Mouse (Mus musculus): ENCODE measurements around the gene Prr14l.
"Not testable (repeated sequence)": the region's sequence is repeated elsewhere in the genome, so short reads cannot be mapped to it uniquely, and the experiment has no call there.

Gene Prr14l

DNA sequence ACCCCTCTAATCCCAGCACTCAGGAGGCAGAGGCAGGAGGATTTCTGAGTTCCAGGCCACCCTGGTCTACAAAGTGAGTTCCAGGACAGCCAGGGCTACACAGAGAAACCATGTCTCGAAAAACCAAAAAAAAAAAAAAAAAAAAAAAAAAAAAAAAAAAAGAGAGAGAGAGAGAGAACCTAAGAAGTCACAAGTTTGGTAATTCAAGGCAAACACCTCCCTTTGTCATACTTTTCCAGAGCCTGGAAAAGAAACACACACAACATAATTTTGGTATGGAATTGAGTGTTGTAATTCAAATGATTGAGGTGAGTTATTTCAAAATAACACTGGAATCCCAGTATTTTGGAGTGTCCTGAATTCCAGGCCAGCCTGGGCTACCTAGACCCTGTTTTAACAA is 67.6 kb downstream of the Prr14l start:
- ATAC-seq (ENCODE audit: low TSS enrichment): not testable (repeated sequence)

DNA sequence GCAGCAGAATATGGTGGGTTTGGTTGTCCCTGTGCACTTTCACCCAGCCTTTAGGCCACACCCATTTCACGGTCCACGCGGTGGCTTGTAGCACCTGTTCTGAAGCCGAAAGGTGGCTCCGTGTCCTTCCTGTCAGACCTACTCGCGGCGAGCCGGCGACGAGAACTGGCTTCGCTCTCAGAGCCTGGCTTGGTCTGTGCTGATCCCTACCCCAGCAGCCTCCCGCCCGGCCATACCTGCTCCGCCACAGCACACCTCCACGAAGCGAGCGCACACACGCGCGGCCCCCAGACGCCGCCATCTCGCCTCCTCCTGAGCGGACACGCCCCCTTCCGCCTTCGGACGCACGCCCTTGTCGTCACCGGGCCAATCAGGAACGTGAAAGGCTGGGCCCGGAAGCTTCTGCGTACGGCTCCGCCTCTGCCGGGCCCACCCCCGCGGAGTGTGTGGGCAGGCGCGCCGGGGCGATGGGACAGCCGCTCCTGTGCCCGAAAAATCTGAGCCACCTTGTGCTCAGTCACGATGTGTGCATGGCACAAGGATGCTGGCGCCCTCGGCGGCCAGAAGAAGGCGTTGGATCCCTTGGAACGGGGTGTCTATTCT is 68.6 kb downstream of the Prr14l start, which contains the start of gene Pisd:
Gene Pisd, minus strand, starts transcription at position 334 of the 603 bp plus-strand sequence.
- peak; percentile 97 for ATAC-seq (ENCODE audit: low TSS enrichment)

DNA sequence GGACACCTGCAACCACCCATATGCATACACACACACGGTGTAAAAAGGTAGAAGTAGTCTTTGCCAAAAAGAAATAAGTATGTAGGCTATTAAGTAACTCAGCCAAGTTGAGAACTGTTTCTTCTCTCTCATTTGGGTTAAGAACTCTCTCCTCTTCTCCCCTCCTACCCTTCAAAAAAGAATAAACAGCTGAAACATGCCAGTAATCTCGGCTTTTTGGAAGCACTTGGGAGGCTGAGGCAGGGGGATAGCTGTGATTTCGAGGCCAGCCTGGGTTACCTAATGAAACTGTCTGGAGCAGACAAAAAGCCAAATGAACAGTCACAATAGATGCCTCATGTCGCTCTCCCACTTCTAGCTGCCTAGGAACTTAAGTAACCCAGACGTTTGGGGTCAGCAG is 69.3 kb downstream of the Prr14l start:
- ATAC-seq (ENCODE audit: low TSS enrichment): no peak; the same call in 1 of the 2 replicates

DNA sequence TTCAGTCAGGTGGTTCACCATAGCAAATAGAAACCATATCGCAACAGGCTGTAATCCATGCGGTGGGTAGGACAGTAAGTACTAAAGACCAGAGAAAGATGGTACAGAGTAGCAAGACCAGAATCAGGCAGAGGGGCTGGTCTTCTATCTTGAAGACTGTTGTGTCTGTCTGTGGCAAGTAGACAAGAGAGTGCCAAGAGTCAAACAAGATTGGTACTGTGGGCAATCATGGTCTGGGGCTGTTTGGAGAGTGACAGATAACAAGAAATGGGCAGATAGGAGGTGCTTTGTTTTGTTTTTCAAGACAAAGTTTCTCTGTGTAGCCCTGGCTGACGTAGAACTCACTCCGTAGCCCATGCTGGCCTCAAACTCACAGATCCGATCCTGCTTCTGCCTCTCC is 72.5 kb downstream of the Prr14l start:
- no peak for ATAC-seq (ENCODE audit: low TSS enrichment)

DNA sequence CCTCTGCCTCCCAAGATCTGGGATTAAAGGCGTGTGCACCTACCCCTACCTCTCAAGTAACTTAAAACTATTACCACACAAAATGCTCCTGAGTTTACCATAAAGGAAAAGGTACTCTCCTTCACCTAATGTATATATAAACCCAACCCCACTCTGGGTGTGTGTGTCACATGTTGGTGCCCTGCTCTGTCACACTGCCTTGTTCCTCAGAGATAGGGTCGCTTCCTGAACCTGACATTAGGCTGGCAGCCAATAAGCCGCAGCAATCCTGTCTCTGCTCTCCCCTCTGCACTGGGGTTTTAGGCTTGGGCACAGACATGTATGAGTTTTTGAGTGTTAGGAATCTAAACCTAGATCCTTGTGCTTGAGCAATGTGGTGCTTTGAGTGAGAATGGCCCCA is 75.9 kb downstream of the Prr14l start:
- ATAC-seq (ENCODE audit: low TSS enrichment): no peak

DNA sequence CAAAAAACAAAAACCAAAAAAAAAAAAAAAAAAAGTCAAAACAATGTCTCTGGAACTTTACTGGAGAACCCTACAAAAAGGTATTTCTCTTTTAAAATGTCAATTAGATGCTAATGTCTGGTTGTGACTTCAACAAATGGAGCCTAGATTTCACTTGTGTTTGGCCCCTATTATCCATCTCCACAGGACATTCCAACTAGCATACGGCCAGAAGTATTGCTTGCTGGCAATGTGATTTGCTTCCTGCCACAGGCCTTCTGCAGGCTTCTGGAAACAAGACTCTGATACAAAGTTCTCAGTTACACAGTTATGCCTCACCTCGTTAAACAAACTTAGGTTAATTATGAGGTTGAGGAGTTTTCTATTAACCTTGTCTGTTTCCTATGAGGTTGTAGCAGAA is 81.7 kb downstream of the Prr14l start:
- no peak for ATAC-seq (ENCODE audit: low TSS enrichment)

DNA sequence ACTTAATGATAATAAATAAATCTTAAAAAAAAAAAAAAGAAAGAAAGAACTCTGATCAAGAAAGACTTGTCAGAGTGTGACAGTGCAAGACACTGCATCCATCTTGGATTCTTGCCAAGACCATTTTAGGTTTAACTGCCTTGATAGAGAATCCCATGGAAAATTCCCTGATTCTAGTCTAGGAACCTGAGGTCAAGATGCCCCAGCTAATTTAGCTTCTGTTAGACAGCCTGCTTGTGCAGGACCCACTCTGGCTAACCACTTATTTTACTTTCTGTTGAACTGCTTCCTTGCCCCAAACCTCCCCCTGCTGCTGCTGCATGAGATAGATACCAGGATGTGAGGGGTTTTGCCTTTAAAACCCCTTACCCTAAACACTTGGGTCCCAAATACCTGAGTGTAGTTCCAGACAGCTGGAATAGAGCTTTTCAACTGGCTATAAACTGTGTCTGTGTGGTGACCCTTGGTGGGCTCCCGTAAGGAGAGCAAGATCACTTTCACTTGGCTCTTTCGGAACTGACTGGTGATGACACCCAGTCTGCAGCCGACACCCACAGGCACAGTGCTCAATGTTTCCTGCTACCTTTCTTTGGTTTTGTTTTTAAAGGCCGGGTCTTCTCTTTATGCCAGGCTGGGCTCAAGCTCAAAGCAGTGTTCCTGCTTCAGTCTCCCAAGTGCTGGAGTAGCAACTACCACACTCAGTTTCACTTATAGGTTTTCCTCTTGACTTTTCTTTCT is 86.3 kb downstream of the Prr14l start:
- ATAC-seq (ENCODE audit: low TSS enrichment): 0 out of 2 replicates have a peak, but pooled peaks have one; percentile 32

DNA sequence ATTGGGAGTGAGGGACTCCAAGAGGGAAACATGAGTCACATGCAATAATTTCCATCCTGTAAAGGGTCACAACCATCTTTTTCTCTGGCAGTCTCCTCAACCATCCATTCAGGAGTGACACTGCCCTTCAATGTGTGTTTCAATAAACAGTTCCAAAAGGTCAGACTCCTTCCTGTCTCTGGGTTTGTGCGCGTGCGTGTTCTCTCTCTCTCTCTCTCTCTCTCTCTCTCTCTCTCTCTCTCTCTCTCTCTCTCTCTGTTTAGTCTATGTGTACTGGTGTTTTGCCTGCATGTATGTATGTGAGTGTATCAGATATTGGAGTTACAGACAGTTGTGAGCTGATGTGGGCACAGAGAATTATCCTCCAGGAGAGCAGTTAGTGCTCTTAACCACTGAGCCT is 87.1 kb downstream of the Prr14l start:
- no peak for ATAC-seq (ENCODE audit: low TSS enrichment)

DNA sequence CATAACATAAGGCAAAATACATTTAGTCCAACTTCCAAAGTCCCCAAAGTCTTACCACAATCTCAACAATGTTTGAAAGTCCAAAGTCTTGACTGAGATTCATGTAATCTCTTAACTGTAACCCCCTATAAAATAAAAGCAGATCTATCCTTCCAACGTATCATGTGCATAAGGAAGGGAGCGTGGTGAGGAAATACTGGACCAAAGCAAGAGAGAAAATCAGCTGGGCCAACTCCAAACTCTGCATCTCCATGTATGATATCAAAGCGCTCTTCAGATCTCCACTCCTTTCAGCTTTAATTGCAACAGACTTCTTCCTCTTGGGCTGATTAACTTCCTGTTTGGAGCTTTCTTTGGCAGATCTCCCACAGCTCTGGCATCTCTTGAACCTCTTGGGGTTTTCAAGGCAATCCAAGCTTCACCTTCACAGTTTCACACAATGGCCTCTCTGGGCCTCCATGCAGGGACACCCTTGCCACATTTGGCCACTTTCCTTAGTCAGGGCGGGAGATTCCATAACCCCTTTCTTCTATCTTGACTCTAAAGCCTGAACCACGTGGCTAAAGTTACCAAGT is 92.4 kb downstream of the Prr14l start:
- no peak for ATAC-seq (ENCODE audit: low TSS enrichment)

DNA sequence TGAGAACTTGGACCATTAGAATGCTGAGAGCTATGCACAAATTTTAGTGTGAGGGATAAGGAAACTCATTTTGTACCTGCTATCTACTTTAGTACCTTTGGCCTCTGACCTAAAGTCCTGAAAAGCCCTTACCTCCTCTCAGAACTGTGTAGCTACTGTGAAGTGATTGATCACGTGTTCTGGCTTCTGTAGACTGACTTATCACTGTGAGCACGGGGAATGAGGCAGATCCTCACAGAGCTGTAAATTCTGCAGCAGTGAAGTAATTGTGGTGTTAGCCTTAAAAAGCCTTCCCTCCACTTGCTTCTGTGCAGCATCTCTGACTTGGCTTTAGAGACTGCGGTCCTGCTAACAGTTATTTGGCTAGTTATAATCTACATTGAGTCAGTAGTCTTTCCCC is 93.3 kb downstream of the Prr14l start:
- peak; percentile 47; the same call in 1 of the 2 replicates for ATAC-seq (ENCODE audit: low TSS enrichment)

DNA sequence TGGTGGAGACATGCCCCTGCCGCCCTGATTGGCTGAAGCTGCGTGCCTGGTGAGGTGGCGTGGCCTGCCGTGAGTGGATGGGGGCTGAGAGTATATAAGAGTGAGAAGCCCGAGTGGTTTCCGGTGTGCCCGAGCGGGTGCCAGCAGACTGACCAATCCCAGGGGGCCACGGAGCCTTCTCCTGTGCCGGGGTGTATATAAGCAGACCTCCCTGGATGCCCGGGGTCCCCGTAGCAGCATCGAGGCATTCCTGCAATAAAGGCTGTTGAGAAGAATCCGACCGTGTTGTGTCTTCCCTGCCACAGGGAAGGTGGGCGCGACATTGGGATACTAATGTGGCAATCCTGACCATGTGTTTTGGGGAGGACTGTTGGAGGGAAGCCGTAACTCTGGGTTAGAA is 93.7 kb downstream of the Prr14l start:
- ATAC-seq (ENCODE audit: low TSS enrichment): not testable (repeated sequence)

DNA sequence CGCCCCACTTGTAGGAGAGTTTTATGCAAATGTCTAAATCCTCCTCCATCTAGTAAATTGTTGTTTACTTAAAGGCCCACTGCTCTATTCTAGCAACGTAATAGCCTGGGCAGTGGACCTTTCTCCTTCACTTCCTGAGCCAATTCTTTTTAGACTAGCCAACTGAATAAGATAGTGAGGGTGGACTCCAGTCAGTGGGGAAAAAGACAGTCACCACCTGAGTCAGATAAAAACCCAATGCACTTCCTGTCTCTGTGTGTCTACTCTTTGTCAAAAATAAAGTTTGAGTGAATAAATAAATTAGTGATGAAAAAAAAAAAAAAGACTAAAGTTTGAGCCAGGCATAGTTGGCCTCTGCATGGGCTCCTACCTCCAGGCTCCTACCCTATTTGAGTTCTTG is 94.4 kb downstream of the Prr14l start:
- no peak for ATAC-seq (ENCODE audit: low TSS enrichment)

DNA sequence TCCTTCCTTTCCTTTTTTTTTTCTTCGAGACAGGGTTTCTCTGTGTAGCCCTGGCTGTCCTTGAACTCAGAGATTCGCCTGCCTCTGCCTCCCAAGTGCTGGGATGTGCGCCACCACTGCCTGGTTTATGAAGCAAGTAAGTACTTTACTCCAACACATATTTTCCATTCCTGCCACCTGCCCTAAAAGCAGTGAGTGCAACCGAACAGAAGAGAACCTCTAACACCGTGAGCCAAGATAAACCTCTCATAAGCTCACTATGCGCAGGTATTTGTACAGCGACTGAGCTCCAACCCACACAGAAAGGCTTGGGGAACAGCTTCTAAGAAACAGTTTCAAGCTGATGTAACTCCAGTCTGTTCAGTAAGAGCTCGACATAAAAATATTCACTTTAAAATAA is 97.9 kb downstream of the Prr14l start:
- ATAC-seq (ENCODE audit: low TSS enrichment): no peak

DNA sequence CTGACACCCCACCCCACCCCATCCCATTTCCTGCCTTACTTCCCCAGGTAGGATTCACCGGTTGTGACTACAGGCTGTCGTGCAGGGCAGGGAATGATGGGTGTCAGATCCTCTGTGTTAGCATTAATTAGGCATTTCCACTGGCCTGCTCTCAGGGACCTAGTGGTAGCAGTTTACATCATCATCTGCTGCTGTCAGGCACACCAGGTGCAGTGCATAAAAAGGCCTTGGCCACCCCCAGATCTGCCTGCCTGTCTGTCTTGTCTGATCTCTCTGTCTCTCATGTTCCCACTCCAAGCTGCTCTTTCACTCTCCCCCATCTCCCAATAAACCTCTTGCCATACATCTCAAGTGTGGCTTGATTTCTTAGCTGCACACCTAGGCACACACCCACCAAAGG is 102.3 kb downstream of the Prr14l start:
- ATAC-seq (ENCODE audit: low TSS enrichment): no peak

DNA sequence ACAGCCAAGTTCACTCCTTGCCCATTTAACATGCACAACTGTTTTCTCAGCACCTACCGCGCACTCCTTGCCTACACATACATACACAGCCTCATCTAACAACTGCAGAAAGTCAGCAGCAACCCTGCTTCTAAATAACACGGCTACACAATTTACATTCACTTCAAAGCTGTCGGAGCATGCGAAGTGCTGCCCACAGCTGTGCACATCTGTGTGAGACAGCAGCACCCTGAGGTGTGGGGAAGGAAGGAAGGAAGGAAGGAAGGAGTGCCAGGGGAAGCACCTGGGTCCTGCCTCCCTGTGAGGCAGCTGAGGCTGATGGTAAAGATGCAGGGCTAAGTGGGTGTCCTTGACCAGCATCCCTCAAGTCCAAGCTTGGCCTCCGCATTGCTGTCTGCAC is 105.1 kb downstream of the Prr14l start:
- no peak for ATAC-seq (ENCODE audit: low TSS enrichment)

DNA sequence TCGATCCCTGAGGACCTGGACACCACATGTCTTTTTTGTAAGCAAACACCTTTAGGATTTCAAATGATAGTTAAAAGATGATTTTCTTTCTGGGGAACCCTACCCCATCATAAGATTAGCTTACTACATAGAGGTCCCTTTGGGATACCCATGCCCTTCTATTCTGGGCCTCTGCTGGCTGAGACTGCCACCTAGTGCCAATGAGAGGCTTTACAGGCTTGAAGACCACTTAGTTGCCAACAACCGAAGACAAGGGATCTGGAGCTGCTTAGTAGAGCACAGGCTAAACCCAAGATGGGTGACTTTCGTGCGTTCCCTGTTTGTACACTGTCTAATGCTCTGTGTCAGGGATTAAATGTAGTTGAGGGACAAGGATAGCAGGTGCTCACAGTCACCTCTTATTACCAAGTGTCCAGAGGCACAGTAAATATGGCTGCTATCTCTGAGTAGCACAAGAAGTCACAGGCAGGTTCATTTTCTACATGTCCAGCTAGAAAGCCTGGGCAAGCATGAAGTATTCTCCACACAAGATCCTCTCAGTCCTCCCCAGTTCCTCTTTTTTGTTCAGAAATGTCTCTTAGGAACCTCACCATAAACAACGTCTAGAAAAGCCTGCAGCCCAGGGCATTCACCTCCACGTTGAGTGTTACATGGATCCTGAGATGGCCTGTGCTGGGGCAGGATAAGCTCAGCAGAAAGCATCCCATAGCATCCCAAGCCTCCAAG is 106.2 kb downstream of the Prr14l start:
- peak; percentile 41; the same call in 1 of the 2 replicates for ATAC-seq (ENCODE audit: low TSS enrichment)

DNA sequence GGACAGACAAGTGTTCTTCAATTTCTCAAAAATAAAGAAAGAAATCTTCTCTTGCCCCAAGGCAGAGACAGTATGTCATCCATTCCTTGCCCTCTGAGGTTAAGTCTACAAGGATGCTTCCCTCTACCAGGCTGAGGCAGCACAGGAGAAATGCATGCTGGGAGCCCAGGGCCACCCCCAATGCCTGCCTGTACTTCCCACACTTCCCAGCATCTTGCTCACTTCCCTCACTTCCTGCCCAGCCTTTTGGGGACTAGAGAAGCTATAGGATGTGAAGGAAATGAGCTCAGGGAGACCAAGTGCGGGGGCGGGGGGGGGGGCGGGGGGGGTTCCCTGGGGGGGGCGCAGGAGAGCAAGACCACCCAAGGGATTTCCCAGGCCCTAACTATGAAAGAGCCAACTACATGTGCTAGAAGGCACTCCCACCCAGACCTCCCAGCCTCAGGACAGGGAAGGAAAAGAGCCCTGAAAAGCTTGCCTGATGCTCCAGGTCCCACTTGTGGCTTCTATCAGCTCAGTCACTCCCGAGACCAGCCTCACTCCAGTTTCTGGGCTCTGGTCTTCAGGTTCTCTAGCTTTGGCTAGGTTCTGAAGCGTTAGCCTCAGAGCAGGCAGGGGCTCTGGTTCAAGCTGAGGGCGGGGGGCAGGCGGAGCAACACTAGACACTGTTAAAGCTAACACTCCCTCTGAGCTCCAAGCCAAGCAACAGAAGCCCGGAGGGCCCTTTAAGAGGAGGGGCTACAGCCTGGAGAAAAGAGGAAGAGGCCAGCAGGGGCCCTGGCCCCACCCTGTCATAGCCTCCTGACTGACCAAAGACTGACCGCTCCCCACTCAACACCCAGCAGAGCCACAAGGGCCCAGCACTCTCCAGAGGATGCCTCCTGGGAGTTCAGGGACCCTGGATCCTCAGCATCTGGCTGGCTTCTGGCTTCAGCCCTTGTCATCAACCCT is 108.1 kb downstream of the Prr14l start:
- peak; percentile 22; the same call in 1 of the 2 replicates for ATAC-seq (ENCODE audit: low TSS enrichment)

DNA sequence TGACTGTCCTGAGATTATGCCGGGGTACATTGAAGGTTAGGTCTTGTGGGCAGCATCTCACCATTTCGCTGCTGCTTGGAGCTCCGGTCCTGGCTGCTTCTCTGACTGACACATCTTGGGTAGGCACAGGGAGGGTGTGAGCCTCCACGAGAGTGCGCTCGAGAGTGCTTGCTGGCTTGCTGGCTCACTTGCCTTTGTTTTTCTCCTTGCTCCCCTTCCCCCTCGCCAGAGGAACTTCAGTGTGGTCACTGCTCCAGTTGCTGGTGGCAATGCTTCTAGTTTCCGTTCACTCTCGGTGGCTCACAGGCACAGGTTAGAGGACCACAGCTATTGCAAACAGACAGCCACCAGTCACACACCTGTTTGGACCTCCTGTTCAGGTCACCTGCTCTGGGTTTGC is 111.9 kb downstream of the Prr14l start:
- ATAC-seq (ENCODE audit: low TSS enrichment): peak; percentile 71

DNA sequence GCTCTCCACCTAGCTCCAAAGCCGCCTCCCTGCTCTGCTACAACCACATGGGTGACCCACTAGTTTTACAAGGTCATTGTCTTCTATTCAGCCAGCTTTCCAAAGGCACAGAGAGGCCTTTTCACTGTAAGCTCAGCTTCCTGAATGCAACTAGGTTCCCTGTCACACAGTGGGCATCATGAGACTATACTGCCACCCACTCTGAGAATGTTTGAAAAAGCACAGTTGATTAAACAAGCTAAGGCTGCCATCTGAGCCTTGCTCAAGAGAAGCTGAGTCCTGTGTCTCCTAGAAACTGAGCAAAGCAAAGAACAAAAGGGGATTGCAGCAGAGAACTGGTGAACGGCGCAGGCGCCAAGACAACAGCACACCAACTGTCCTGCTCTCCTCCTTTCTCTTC is 112.7 kb downstream of the Prr14l start:
- peak; percentile 57 for ATAC-seq (ENCODE audit: low TSS enrichment)

DNA sequence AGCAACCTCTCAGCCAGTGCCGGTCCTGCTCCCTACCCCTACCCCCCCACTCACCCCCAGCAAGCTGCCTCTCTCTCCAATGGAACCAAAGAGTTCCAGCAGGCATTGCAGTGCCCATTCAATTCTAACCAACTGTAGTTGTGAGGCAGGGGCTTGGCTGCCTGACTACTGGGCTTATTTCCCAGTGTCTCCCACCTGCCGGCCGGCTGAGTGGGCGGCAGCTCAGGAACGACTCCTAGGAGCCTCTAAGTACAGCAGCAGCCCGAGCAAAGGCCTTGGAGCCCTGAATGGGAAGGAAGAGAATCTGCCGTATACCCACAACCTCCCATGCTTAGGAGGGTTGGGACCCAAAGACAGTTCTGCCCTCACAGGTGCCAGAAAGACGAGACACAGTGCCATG is 113.2 kb downstream of the Prr14l start:
- not testable (repeated sequence) for ATAC-seq (ENCODE audit: low TSS enrichment)

DNA sequence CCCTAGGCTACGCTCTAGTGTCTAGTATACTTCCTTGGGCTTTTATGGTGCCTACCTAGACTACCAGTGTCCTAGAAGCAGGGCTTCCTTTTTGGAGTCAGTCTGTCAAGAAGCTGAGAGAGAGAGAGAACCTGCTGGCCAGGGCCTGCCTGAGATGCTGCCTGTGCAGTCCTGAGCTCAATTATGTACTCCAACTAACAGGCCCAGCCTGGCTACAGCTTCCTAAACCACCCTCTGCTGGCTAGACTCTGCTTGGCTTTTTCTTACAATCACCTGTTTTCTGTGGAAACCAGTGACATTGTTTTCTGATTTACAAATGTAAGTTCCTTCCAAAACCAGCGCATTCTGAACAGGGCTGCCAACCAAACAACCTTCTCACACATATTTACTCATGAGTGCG is 113.9 kb downstream of the Prr14l start:
- no peak for ATAC-seq (ENCODE audit: low TSS enrichment)
